Mouse (Mus musculus) monocyte, adult 5-6 weeks (primary cell): ENCODE data around the gene Swt1. TPM values are rescaled to one million over a fixed set of nuclear protein-coding genes. Genes with fewer than 3 reads are reported as not detected.
A peak's percentile ranks its signal among the peaks of the same experiment; 100 is the strongest.
"Not testable (repeated sequence)": the region's sequence is repeated elsewhere in the genome, so short reads cannot be mapped to it uniquely, and the experiment has no call there.

Experiments used
- ATAC-seq: fragments of 153-309, 156-312 bp; replicated peaks from 2 replicates; pipeline ENCODE4 v1.8.0; 2017; ENCODE audit warnings: mild to moderate bottlenecking; ENCODE audit not compliant: low TSS enrichment, insufficient number of reproducible peaks, severe bottlenecking, poor library complexity, low FRiP score
- total RNA-seq: library from RNA; stranded (forward); fragments of 200-1000, 200-491, 200-594 nt; gene quantifications from 3 replicates; pipeline ENCODE4 v1.2.3, GENCODE M21; 2017

Swt1 gene
- total RNA-seq, 1 experiment from 2014 or later, result 41.1 TPM

- no peak for ATAC-seq
Measured at GRCm38 (mm10) chr1:151370573-151370972, 57.7 kb downstream of the Swt1 start.

- ATAC-seq, result no peak
Measured at GRCm38 (mm10) chr1:151368444-151368843, 59.8 kb downstream of the Swt1 start.

- ATAC-seq, result no peak
Measured at GRCm38 (mm10) chr1:151367721-151368324, 60.4 kb downstream of the Swt1 start.

- no peak for ATAC-seq
Measured at GRCm38 (mm10) chr1:151366944-151367605, 61.2 kb downstream of the Swt1 start.

GRCm38 (mm10) chr1:151359374-151359773, 68.9 kb downstream of the Swt1 start:
- ATAC-seq, result no peak

- ATAC-seq, result no peak
Measured at GRCm38 (mm10) chr1:151355994-151356393, 72.3 kb downstream of the Swt1 start.

GRCm38 (mm10) chr1:151352911-151353310, 75.3 kb downstream of the Swt1 start:
- peak; percentile 75 for ATAC-seq

GRCm38 (mm10) chr1:151348293-151348692, 80.0 kb downstream of the Swt1 start:
- ATAC-seq, result not testable (repeated sequence)

GRCm38 (mm10) chr1:151346681-151347127, 81.6 kb downstream of the Swt1 start:
- ATAC-seq, result no peak

GRCm38 (mm10) chr1:151345863-151346195, 82.4 kb downstream of the Swt1 start:
- no peak for ATAC-seq

GRCm38 (mm10) chr1:151345109-151345862, 83.0 kb downstream of the Swt1 start:
- peak; percentile 40; the same call in 1 of the 2 replicates for ATAC-seq

- ATAC-seq, result peak; percentile 88
Measured at GRCm38 (mm10) chr1:151344283-151345108, 83.8 kb downstream of the Swt1 start, which contains the start of gene Ivns1abp. TSS of gene Ivns1abp (plus strand) at chr1:151344477.

- ATAC-seq, result no peak; the same call in none of the 2 replicates
Measured at GRCm38 (mm10) chr1:151343571-151344282, 84.5 kb downstream of the Swt1 start.

- no peak for ATAC-seq
Measured at GRCm38 (mm10) chr1:151342968-151343367, 85.3 kb downstream of the Swt1 start.

GRCm38 (mm10) chr1:151342311-151342710, 85.9 kb downstream of the Swt1 start:
- ATAC-seq, result no peak

- ATAC-seq, result no peak
Measured at GRCm38 (mm10) chr1:151341321-151342044, 86.8 kb downstream of the Swt1 start.

GRCm38 (mm10) chr1:151338941-151339340, 89.3 kb downstream of the Swt1 start:
- no peak for ATAC-seq

- 0 out of 2 replicates have a peak, but pooled peaks have one; percentile 12 for ATAC-seq
Measured at GRCm38 (mm10) chr1:151338234-151338633, 90.0 kb downstream of the Swt1 start.
